Mouse (Mus musculus) large intestine, adult 2 months (tissue): Measurements from ENCODE around the gene Serpina3m. TPM values are rescaled to one million over a fixed set of nuclear protein-coding genes. Genes with fewer than 3 reads are reported as not detected.
"Not testable (repeated sequence)": the region's sequence is repeated elsewhere in the genome, so short reads cannot be mapped to it uniquely, and the experiment has no call there.

Experiments used
- DNase-seq: peaks from one replicate; pipeline ENCODE4 v3.0.0-alpha.2; 2012; ENCODE audit warnings: low read depth, low spot score
- WGBS: fragments of 180-500 bp; shearing (Covaris S2); methylation state at CpG from one replicate; pipeline ENCODE4 v1.1.7; 2018; 5-methylcytosine and 5-hydroxymethylcytosine counted together
- polyA plus RNA-seq: library from polyadenylated mRNA; depleted of rRNA; stranded (reverse); fragments of >200 nt; gene quantifications from 2 replicates; pipeline ENCODE4 v1.2.3, GENCODE M21; 2012

The Serpina3m gene
- polyA plus RNA-seq, 1 experiment, result 0.11 TPM

- DNase-seq, result not testable (repeated sequence)
Observed at GRCm38 (mm10) chr12:104385987-104386386, 47.7 kb downstream of the Serpina3m start.

- not testable (repeated sequence) for DNase-seq
- WGBS, result 49% methylated on average over 2 of the region's 2 CpGs
Observed at GRCm38 (mm10) chr12:104386878-104387277, 48.6 kb downstream of the Serpina3m start.

DNA sequence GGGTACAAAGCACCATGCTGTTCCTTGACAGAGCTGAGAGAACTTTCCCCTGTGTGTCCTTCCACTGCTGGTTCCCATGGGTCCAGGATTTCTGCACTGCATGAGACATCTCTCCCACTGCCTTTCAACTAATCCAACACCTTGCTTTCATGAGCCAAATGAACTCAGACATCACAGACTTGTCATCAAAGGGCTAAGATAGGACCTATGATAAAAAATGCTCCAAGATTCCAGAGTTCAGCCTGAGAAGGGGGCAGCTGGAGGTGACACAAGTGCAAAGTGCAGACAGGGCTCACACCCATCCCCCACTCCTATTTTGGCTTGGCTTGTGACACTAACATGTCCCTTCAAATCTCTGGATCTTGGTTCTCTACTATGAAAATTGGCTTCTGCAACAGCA is 50.2 kb downstream of the Serpina3m start:
- no peak for DNase-seq

- 41% methylated on average over 2 of the region's 2 CpGs for WGBS
- DNase-seq, result not testable (repeated sequence)
Observed at GRCm38 (mm10) chr12:104391057-104391456, 52.8 kb downstream of the Serpina3m start.

DNA sequence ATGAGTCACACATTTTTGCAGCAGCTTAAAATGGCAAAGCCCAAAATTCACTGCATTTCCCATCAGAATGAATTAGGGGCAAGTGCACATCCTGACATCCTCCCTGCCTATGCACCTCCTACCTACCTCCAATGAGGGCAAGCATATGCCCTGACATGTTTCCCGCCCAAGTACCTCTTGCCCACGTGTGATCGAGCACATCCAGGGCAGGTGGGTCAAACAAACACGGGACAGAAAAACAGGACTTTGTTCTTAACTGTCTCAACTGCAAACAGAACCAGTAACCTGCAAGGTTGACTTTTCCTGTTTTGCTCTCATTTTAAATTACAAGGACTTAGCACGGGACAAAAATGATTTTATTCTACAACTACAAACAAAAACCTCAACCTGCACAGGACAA is 65.7 kb downstream of the Serpina3m start:
- DNase-seq, result no peak
- WGBS, result 42% methylated on average over 5 of the region's 5 CpGs

DNA sequence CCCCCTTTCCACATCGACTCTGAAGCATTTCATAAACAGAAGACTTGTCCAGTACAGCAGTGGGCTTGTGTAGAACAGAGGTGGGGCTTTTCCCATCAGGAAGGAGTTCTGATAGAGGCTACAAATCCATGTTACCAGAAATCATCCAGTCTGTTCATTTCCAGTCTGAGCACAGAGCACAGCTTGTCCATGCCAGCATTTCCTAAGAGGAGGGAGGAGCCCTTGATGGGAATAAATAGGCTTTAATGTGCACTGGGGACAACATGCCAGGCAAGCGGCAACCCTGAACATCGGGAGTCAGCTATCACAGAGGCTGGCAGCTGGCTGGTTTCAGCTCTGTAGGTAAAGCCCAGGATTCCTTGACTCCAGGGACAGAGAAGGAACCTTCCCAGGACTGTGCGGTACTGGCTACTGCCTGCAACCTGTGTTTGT is 68.2 kb downstream of the Serpina3m start, which contains the start of gene Serpina3n:
Gene Serpina3n, plus strand, starts transcription at position 276 of the 432 bp plus-strand sequence.
- WGBS, result 51% methylated on average over 4 of the region's 4 CpGs
- DNase-seq, result no peak

DNA sequence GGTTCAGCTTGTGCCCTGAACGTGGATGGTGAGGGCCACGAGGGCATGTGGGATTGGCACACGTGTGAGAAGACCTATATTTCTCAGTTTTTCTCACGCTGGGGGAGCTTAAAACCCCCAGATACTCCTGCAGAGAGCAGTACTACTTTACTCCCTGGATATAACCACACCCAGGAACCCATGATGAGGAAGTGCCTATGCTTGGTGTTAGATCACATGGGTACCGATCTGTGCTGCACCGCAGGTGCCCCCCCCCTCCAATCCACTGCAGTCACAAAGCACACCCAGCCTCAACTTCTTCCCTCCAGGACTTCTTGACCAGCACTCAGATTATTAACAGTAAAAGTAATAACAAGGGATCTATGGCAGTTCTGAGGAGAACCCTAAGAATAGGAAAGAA is 74.2 kb downstream of the Serpina3m start:
- WGBS, result 69% methylated on average over 6 of the region's 6 CpGs
- DNase-seq, result no peak

DNA sequence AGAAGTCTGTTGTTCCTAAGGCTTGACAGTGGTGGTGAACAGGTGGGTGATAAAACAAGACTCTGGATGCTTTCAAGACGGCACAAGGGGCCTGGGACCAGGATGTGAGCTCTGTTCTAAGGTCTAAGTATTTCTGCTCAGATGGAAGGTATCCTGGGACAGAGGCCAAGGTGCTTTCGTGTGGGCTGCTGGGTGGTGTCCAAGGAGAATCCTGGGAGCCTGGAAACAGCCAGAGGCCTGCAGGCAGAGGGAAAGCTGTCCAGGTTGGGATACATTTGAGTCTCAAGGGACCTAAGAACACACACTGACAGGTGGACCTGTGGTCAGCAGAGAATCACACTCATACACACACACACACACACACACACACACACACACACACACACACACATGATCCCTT is 76.3 kb downstream of the Serpina3m start:
- DNase-seq, result no peak
- 40% methylated on average over 2 of the region's 2 CpGs for WGBS

GRCm38 (mm10) chr12:104415625-104416315 is 77.5 kb downstream of the Serpina3m start:
- no peak for DNase-seq
- 33% methylated on average over 6 of the region's 6 CpGs for WGBS

GRCm38 (mm10) chr12:104418340-104419135 is 80.3 kb downstream of the Serpina3m start:
- 16% methylated on average over 17 of the region's 17 CpGs for WGBS
- peak; percentile 25 for DNase-seq

- 5% methylated on average over 2 of the region's 2 CpGs for WGBS
- no peak for DNase-seq
Observed at GRCm38 (mm10) chr12:104419136-104419462, 80.8 kb downstream of the Serpina3m start.

- DNase-seq, result no peak
- WGBS, result 51% methylated on average over 11 of the region's 11 CpGs
Observed at GRCm38 (mm10) chr12:104422615-104423392, 84.5 kb downstream of the Serpina3m start.

GRCm38 (mm10) chr12:104425591-104425990 is 87.3 kb downstream of the Serpina3m start:
- DNase-seq, result no peak
- 76% methylated on average over 3 of the region's 3 CpGs for WGBS

GRCm38 (mm10) chr12:104426915-104427314 is 88.6 kb downstream of the Serpina3m start:
- DNase-seq, result no peak
- WGBS, result 3% methylated on average over 7 of the region's 7 CpGs

GRCm38 (mm10) chr12:104431359-104431758 is 93.1 kb downstream of the Serpina3m start:
- no peak for DNase-seq
- 72% methylated on average over 10 of the region's 10 CpGs for WGBS

DNA sequence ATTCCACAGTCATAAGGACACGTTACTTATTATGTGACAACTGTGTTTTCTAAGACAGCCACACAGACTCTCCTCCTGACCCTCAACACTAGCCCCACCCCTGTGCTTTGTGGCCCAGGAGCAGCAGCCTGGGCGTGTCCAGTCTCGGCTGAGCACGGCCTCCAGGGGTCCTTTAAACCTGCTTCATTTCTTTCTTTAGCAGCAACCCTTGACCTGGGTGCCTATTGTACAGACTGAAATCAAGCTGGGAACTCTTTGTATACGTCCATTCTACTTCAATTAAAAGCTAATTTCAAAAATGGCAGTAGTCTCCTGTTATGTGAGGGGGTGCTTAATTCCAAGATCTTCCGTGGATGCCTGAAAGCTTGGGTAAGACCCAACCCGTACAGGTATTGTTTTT is 94.9 kb downstream of the Serpina3m start:
- no peak for DNase-seq
- 26% methylated on average over 7 of the region's 7 CpGs for WGBS

DNA sequence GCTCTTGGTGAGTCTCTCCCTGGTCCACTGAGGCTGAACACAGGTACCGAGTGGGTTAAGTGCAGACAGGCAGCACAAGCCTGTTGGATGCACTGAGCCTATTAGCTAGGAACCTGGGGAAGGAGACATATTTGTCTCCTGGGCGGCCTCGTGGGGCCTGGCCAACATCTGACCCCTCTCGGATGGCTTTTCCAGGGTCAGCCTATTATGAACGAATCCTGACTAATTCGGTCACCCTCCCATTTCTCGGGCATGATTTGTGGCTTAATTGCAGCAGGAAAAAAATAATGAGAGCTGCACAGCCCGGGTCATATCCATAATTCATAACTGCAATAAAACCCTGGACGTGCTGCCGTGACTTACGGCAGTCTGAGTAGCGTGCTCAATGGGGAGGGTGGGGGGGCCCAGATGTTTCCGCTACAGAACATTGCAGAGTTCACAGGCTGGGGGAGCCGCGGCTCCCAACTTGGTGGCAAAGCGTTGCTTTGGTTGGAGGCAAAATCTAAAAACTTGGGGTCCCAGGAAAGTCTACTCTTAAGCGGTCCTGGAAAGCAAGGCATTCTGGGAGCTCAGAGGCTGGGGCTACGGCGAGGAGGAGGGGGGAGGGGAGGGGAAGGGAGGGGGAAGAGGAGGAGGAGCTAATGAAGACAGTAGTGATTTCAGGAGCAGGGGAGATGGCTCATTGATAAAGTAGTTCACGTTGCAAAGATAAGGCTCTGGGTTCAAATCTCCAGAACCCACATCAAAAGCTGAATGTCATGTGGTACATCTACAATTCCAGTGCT is 95.9 kb downstream of the Serpina3m start:
- WGBS, result 44% methylated on average over 20 of the region's 20 CpGs
- DNase-seq, result no peak

DNA sequence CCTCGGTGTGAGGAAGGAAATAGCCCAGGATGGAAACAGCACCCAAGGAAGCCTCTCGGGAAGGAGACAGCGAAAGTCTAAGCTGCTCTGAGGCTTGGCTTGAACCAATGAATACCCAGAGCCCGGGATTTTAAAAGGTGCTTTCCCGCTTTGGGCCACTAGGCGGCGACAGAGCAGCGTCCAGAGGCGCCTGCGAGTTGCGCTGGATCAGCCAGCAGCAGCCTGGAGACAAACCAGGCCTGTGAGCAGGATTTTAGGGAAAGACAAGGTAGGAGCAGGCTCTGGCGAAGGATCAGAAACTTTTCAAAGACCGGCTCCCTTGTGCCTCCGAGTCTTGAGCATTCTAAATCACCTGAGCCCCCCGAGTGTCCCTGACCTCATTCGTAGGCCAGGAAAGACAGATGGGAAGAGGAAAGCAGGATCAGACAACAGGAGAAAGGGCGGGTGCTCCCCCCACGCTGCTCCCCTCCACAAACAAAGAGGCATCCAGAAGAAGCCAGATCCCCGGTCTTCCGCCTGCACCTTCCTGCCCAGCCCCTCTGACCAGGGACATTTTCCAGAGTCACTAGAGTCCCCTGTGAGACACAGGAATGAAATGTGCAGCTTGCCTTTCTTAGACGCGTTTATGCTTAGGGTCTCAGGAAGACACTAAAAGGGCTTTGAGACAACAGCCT is 101.9 kb downstream of the Serpina3m start:
- DNase-seq, result peak; percentile 38
- 18% methylated on average over 22 of the region's 22 CpGs for WGBS

DNA sequence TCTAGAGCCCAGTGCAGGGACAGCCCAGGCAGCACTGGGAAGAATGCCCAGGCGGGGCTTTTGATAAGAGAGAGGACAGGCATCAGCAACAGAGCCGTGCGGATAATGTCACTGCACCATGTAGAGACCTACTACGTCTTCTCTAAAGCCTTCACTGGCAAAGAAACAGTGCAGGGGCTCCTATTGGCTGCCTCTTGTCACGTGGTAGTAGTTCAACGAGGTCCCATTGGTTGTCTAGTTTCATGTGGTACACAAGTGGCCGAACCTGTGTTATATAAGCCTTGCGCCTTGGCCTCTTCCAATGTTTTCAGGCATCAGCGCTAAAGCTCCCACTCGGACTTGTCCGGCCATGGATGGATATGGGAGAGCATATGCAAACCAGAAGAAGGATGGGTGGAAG is 105.4 kb downstream of the Serpina3m start:
- 80% methylated on average over 11 of the region's 11 CpGs for WGBS
- DNase-seq, result no peak
